Mouse (Mus musculus) common myeloid progenitor, adult 5-6 weeks (primary cell): ENCODE measurements at regions not wholly inside any gene's neighbourhood (a gene's known extent, or its start where the extent isn't known, plus 50 kb on each side); places are given as distances from the start of the nearest gene placed in this dataset.
A peak's percentile ranks its signal among the peaks of the same experiment; 100 is the strongest.

Experiments used
- ATAC-seq: replicated peaks from 2 replicates; pipeline ENCODE4 v1.8.0; 2016; ENCODE audit warnings: low read depth, mild to moderate bottlenecking, moderate TSS enrichment, inconsistent platforms; ENCODE audit not compliant: poor library complexity, severe bottlenecking

DNA sequence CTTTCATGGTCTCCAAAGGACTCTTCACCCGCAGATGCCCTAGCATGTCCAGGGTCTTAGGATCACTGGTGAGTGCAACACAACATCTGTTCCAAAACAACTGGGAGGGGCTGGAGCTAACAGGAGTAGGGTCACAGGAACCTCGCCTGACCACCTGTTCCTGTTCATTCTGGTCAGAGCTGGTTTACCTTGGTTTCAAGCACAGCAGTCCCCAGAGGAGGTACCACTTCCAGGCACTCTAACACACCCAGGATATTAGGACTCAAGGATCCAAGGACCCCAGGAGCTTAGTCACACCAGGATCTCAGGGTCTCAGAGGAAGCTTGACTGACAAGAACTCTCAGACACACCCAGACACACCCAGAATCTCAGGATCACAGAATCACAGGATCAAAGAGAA lies 94.9 kb upstream of the Plscr5 start:
- no peak for ATAC-seq

DNA sequence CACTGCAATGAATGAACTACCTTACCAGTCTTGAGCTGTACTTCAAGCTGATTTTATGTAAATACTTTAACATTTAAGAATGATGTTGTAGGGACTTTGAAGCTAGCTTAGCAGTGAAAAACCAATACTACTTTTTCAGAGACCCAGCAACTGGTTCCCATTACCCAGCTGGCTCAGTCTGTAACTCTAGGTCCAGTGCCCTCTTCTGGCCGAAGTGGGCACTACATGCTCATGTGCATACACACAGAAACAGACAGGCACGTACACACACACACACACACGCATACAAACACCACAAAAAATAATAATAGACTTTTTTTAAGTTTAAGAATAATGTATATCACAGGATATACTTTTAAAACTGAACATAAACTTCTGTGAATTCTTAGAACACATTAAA lies 63.2 kb upstream of the Plscr5 start:
- 0 out of 2 replicates have a peak, but pooled peaks have one; percentile 39 for ATAC-seq

DNA sequence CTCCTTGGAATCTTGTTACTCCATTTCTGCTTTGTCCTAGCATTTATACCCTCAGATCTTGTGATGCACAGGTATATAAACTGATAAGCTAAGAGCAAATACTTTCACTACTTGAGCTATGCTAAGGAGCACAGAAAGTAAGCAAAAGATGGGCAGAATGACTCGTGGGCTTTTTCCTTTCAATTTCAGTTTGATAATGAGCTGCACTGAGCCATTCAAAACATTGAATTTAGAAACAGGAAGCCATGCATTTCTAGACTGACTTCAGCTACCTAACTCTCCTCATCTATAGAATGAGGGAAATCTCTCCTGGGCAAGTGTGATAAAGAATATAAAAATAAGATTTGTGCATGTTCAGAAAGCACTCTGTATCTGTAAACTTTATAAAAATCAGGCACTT lies 62.3 kb upstream of the Plscr5 start:
- 0 out of 2 replicates have a peak, but pooled peaks have one; percentile 36 for ATAC-seq

DNA sequence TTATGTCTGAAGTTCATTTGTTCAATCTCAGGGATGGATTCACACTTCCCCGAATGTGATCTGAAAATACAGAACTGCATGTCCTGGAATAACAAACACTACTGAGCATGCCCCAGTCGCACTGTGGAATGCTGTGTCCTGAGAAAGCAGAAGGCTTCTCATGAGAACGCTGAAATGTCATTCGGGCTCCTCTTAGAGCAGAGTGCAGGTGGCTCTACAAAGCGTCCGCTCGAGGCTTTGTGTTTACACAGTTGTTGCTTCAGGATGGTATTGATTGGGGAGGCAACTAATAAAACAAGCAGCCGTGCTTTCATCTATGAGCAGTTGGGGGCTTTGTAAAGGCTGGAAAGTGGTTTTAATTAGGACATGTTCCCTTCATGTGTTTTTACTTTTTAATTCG lies 60.3 kb upstream of the Plscr5 start:
- ATAC-seq: no peak

DNA sequence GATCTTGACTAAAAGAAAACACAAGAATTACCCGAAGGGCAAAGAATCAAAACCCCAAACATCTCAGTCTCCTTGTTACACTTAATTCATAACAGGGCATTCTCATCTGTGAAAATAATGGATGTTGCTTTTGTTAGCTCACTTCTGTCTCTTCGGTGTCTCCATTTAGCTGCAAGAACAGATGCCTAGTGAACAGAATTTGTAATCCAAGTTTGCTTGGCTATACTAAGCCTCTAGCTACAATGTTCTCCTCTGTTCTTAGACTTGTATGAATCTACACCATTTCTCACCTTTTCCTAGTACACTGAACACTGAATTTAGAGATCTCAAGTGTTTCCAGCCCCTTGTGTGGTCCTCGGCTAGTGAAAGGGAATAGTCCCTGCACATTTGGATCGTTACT lies 50.8 kb upstream of the Plscr5 start:
- ATAC-seq: no peak
